Mouse (Mus musculus) granulocyte monocyte progenitor cell, adult 5-6 weeks (primary cell): ENCODE results near the gene Nop53. TPM values are rescaled to one million over a fixed set of nuclear protein-coding genes. Genes with fewer than 3 reads are reported as not detected.
A peak's percentile ranks its signal among the peaks of the same experiment; 100 is the strongest.
"Not testable (repeated sequence)": the region's sequence is repeated elsewhere in the genome, so short reads cannot be mapped to it uniquely, and the experiment has no call there.

Source experiments
- ATAC-seq: replicated peaks from 2 replicates; pipeline ENCODE4 v1.8.0; 2016; ENCODE audit warnings: mild to moderate bottlenecking, moderate TSS enrichment, inconsistent platforms; ENCODE audit not compliant: poor library complexity, severe bottlenecking
- total RNA-seq, 2 experiments: library from RNA; stranded (forward) in 1 of 2; stranded (reverse) in 1 of 2; fragments of 200-712, 200-1000 nt in 1 of 2; fragments of >200 nt in 1 of 2; fragmentation: Nextera tagmentation in 1 of 2; gene quantifications; 2 replicates each; pipeline ENCODE4 v1.2.3; 2014 to 2017

Gene Nop53
- total RNA-seq, 2 experiments from 2014 or later, result 70.6 to 186 TPM

DNA sequence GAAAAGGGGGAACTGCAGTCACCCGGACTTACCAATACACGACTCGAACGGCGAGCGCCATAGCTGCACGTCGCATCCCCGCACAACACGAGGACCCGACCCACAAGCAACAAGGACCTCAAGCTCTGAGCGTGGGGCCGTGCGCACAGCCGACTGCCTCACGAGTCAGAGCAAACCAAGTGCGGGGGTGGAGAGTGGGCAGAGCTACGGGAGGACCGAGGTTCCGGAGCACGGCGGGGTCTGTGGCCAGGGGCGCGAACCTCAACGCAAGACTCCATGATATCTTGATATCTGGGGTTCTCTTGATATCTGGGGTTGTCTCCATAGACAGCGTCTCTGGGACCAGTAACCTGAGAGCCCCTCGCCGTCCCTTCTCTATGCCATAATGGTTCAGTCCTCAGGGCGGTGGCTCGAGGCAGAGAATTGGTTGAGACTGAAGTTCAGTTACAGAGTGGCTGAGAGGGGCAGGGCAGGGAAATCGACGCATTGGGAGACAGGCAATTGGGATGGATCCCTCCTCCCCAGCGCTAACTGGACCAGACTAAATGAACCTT, 23.6 kb downstream of the Nop53 start, which contains the start of gene Selenow:
Gene Selenow (minus strand): TSS at position 183 of the 554 bp plus-strand sequence.
- ATAC-seq, result peak; percentile 94

DNA sequence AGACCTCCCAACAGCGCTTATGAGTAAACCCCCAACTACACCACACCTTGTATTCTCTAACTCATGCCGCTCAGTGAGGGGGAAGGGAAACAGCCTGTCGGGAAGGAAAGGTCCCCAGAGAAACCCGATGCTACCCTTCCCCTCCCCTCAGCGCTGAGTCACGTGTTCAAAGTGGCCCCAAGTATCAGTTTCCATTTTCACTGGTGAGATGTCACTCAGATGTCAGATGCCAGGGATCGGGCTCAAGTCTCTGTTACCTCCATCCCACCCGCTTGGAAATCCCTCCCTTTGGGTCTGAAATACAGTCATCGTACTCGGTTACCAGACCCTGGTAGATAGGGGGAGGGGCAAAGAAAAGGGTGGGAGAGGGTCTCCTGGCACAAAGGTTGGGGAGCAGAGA, 24.1 kb downstream of the Nop53 start:
- peak; percentile 50 for ATAC-seq

DNA sequence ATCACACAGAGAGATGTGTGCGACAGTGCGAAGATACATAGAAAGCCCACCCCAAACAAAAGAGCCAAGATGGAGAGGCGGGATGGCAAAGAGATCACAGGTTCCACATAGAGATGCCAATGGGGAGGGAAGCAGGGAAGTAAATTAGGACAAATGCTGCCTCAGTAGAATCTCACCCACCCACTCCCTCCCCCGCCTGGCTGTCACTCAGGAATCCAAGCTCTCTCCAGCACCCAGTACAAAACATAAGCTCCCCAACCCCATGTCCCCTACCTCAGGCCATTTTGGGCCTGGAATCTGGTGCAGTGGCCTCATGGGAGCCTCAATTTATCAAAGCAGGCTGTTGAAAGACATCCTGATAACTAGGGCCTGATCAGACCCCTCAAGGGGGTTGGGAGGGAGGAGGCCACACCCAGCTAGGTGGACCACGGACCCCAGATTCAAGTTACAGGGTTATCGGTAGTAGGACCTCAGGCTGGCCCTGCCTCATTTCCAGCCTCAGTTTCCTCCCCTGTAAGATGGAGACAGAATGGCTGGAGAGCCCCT, 25.2 kb downstream of the Nop53 start:
- ATAC-seq, result no peak

DNA sequence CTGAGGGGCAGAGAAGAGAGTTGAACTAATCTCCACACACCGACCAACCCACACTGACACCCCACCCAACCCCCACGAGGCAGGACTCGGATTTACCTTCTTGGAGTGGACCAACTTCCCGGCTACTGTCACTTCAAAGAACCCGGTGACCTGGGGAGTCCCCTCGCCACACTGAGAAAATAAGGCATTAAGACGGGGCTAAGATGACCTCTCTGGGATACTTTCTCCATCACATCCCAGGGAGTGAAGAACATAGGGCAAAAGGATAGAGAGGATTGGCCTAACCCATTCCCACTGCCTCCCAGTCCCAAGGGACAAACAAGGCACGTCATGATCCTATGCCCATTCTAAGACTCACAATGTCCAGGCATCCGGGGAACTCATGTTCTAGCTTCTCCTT, 25.9 kb downstream of the Nop53 start:
- ATAC-seq, result no peak

DNA sequence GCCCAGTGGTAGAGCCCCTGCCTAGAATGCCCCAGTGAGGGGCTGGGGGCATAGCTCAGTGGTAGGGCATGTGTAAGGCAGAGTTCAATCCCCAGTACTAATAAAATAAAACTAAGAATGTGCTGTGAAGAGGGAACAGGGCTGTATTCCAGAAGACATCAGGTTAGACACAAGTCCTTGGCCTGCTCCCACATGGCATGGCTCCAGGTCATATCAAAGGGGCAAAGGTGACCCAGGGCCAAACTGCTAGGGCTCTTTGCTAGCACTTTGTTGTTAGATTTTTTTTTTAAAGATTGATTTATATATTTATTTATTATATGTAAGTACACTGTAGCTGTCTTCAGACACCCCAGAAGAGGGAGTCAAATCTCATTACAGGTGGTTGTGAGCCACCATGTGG, 27.5 kb downstream of the Nop53 start:
- no peak for ATAC-seq

DNA sequence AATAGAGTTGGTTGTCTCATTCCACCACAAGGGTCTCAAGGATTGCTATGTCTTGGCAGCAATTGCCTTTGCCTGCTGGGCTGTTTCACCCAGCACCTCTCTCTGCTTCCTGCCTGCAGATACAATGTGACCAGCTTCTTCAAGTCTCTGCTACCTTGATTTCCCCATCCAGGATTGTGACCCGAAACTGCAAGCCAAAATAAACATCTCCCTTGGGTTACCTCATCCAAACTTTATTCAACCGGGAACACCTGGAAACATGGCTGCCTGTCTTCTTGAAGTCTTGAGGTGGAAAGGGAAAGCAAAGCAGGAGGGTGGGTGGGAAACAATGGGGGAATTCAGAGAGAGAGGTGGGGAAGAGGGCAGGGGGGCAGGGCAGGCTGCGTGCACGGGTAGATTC, 28.9 kb downstream of the Nop53 start:
- ATAC-seq, result no peak

DNA sequence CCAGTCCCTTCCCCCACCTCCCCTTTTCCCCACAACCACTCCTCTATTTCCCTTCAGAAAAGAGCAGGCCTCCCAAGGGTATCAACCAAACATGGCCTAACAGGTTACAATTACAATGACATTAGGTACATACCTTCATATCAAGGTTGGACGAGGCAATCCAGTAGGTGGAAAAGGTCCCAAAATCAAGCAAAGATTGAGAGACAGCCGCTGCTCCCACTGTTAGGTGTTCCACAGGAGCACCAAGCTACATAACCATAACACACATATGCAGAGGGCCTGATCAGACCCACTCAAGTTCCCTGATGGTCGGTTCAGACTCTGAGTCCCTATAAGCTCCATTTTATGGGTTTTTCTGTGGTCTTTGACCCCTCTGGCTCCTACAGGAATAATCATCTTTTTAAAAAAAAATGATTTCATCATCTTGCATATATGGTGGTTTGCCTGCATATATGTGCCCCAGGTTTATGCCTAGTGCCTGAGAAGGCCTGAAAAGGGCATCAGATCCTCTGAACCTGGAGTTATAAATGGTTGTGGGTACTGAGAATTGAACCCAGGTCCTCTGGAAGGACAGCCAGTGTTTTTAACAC, 29.6 kb downstream of the Nop53 start:
- ATAC-seq, result no peak

DNA sequence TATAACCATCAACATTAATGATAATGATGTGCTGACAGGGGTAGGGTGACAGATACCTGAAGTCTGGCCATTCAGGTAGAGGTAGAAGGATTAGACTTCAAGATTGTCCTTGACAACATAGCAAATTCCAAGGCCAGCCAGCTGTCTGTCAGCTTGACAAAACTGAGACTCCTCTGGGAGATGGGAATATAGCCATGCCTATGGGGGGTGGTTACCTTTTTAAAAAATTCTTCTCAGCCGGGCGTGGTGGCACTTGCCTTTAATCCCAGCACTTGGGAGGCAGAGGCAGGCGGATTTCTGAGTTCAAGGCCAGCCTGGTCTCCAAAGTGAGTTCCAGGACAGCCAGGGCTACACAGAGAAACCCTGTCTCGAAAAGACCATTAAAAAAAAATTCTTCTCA, 30.2 kb downstream of the Nop53 start:
- not testable (repeated sequence) for ATAC-seq

DNA sequence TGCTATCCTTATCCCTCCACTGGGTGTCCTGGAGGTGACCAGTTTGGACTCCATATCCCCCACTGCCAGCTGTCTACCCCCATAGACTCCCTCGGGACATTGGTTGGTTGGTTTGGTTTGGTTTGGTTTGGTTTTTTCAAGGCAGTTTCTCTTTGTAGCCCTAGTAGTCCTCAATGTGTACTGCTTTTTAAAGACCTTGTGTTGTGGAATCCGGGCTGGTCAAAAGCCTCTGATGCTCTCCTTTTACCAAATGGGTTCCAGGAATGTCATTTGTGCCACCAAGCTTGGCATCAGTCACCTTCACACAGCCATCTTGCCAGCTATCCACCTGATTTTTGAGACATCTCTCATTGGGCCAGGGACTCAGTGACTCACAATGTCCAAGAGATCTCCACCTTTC, 31.1 kb downstream of the Nop53 start:
- no peak for ATAC-seq

DNA sequence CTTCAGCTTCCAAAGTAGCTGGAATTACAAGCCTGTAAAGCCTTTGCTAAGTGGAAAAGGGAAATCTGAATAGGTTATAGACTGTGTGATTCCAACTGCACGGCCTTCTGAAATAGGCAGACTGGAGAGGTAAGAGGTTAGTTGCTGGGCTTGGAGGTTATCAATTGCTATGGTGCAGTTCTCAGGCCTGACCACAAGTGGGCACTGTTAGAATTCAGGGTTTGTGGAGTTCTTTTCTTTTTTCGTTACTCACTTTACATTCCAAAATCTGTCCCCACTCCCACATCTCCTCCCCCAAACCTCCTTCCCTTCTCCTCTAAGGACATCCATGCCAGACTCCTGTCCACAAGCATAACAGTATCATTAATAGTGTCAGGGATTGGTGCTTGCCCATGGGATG, 31.6 kb downstream of the Nop53 start:
- peak; percentile 84 for ATAC-seq

DNA sequence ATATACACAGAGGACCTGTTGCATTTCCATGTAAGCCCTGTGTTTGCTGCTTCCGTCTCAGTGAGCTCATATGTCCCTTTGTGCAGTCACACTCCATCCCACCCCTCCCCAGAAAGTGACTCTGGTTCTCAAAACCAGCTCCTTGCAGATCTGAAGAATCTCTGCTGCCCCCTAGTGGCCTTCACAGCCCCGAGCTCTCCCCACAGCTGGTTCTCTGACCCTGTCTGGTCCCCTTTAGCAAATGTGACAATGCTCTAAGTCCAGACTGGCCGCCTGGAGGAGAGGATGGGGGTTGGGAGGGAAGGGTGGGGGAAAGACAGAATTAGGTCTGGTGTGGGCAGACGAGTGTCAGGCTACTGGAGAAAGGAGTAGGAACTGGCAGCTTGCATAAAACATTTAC, 33.7 kb downstream of the Nop53 start:
- peak; percentile 84 for ATAC-seq

DNA sequence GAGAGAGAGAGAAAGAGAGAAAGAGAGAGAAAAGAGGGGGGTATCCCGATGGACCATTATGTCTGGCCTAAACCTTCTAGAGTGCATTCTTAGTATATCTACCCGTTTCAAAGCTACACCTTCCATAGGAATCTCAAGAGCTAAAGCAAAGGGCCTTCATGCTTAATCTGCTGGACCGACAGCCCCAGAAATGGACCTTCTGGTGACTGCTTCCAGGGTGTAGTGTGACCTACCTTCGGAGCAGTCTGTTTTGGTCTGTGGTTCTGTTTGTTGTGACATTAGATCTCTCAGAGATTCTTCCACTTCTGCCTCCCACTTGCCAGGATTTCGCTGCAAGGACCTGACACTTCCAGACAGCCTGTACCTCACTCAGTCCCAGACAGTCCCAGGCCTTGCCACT, 35.4 kb downstream of the Nop53 start:
- no peak for ATAC-seq

DNA sequence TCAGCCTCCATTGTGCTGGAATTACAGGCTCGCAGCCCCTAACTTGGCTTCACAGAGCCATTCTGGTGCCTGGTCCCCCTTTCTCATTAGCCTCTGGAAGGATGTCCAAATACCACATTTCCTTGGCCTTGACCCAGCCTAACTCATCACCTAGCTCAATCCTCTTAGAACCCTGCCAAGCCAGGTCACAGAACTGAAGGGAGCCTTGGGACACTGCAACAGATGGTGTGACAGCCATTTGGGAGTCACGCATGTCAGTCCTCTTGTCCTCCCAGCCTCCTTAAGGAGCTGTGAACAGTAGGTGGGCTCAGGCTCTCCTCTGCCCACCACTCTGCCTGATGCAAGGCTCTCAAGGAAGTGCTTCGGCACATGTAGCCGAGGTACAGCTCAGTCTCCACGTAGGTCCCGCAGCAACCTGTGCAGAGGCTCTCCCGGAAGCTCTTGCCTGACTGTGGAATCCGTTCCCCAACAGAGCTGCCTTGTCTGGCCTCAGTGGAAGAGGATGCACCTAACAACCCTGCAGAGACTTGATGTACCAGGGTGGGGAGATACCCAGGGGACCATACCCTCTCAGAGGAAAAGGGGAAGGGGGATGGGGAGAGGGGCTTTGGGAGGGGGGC, 37.8 kb downstream of the Nop53 start:
- no peak for ATAC-seq

DNA sequence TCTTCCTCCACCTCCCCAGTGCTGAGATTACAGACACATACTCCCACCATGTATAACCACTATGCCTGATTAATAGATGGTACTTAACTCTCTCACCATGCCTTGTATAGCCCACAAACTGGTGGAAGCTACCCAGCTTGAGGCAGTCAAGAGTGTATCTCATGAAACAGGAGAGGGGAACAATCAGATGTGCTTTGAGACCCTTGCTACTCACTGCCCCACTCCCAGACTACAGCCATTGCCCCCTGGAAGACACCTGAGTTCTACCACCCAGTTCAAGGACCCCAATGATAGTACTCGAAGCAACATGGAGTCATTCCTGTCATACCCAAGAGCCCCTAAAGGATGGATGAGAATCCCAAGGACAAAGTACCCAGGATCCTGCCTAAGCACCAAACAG, 39.3 kb downstream of the Nop53 start:
- ATAC-seq, result no peak

DNA sequence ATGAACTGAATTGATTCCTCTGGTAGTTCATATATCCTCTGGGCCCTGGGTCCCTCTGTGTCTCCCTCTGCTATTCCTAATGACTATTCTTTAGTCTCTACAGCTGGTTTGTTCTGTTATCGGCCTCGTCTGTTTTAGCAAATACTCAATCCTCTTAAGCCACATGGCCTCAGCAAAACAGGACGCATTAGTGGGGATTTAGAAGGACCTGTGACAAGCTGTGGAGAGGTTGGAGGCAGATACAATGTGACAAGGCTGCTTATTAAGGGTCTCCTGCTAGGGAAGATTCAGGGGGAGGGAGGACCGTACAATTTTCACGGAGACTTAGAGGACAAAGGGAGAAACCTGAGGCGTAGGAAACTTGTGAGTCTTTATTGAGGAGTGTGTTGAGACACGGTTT, 40.0 kb downstream of the Nop53 start:
- no peak for ATAC-seq

DNA sequence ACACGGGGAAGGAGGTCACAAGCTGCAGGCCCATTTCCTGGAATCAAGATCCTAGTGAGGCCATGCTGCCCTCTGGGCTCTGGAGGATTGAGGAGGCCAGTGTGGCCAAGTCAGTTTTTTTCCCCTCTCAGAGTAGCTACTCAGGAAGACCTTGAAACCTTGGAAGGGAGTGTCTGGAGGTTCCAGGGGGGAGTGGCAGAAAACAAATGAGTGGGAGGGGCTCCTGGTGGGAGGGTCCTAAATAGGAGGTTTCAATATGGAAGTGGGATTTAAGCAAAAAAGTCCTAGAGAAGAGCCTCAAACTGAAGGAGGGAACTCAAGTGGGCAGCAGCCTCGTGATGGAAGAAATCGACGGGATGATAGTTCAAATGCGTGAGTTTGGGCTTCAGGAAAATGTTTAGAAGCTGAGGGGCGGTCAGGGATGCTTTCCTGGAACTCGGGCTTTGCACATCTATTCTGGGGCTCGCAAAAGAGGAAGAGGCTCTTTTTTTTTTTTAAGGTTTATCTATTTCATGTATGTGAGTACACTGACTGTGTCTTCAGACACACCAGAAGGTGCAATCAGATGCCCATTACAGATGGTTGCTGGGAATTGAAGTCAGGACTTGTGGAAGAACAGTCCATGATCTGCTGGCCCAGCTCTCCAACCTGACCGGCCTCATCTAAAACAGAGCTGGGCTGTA, 44.4 kb downstream of the Nop53 start:
- no peak for ATAC-seq

DNA sequence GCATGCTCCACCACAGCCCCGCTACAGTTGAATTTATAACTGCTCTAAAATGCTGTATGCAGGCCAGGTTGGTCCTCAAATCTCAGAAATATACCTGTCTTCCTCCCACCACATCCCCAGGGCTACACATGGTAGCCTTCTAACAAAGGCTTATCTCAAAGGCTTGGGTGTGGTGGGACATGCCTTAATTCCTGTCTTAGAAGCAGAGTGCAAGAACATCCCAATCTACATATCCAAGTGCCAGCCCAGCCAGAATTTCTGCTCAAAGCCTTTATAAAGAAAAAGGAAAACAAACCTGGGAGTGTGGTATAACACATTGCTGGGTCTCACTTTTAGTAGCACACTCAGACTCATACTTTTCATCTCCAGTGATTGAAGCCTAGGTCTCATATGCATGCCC, 51.6 kb downstream of the Nop53 start:
- ATAC-seq, result no peak
